Mouse (Mus musculus) left cerebral cortex, postnatal 14 days (tissue): ENCODE measurements at regions not wholly inside any gene's neighbourhood (a gene's known extent, or its start where the extent isn't known, plus 50 kb on each side); places are given as distances from the start of the nearest gene placed in this dataset.

Source experiments
- DNase-seq, 2 experiments: peaks; one replicate each; pipeline ENCODE4 v3.0.0; 2021 to 2022; ENCODE audit warnings: low spot score in 2 of 2, mixed read lengths in 1 of 2
- intact Hi-C: fragments of 180-260 bp; cut with DNase I; formaldehyde crosslinking; loops from one replicate; pipeline ENCODE4 v1.15.1; 2025

DNA sequence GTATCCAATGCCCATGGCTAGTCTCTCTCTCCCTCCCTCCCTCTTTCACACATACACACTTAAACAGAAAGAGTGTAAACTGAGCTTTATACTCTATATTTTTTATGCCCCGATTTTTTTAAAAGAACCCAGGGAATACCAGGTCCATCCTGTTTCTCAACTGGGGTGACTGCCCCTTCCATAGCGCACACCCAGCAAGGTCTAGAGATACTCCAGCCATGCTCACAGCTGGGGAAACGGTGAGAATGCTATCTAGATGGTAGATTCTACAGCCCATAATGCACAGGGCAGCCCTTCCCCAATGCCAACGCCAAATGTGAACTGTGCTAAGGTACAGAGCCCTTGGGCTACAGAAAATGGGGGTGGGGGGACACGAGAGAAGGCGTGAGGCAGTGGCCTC is 51.2 kb upstream of the Tln2 start:
- intact Hi-C loops = no loop called here
- DNase-seq = no peak

- no peak for DNase-seq
Observed at GRCm38 (mm10) chr9:67611676-67612075, 52.2 kb upstream of the Tln2 start.

DNA sequence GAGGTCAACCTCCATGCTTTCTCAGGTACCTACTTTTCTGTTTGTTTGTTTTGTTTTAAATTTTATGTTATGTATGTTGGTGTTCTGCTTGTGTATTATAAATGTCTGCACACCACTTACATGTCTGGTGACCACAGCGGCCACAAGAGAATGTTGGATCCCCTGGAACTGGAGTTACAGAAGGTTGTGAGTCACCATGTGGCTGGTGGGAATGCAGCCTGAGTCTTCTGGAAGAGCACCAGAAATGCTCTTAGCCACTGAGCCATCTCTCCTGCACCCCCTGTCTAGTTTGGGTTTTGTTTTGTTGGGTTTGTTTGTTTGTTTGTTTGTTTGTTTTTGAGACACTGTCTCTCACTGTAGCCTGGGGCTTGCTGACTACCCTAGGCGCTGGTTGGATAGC is 52.6 kb upstream of the Tln2 start:
- intact Hi-C loops = no loop called here

More at GRCm38 (mm10) chr9:67611676-67612075, 52.2 kb upstream of the Tln2 start:
- intact Hi-C loops = no loop called here

GRCm38 (mm10) chr9:67614068-67614727 is 54.7 kb upstream of the Tln2 start:
- intact Hi-C loops = no loop called here
- DNase-seq = no peak

More for the DNA sequence above, 52.6 kb upstream of the Tln2 start:
- no peak for DNase-seq

GRCm38 (mm10) chr9:67616207-67616606 is 56.7 kb upstream of the Tln2 start:
- intact Hi-C loops = no loop called here
- DNase-seq = no peak

- no peak for DNase-seq
Observed at GRCm38 (mm10) chr9:67617341-67618217, 58.1 kb upstream of the Tln2 start.

GRCm38 (mm10) chr9:67620945-67621344 is 61.4 kb upstream of the Tln2 start:
- DNase-seq = no peak
- intact Hi-C loops = no loop called here

More at GRCm38 (mm10) chr9:67617341-67618217, 58.1 kb upstream of the Tln2 start:
- intact Hi-C loops = no loop called here

DNA sequence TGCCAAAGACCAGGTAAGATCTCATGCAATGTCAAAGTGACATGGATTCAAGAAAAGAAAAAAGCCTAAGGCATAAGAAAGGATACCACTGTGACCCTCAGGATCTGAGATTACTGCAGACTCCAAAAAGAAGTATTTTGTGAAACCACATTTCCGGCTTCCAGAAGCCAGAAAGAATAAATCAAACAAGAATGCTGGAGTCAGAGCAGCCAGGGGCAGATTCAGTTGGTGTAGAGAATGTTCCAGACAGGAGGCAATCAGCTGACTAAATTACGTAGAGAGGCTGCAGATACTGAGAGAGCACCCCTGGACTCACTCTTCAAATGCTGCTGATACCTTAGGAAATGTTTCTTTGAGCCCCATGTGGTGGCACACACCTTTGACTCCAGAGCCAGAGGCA is 67.7 kb upstream of the Tln2 start:
- intact Hi-C loops = no loop called here
- no peak for DNase-seq

DNA sequence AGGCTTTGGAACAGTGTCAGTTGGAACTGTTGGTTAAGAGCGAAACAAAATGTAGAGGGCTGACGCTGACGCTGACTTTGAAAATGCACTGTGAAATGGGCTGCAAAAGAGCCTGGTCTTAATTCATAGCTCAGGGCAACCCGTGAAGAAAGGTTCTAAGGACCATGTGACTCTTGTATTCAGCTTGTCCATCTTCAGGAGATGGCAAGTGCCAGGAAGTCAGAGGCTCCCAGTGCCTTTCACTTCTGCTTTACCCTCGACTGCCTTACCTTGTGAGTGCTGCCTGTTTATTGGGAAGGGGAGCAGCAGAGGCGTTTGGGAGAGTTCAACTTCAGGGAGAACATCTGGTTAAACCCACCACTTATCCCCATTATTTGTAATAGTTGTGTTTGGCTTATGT is 70.1 kb upstream of the Tln2 start:
- DNase-seq = no peak
- intact Hi-C loops = loop anchor here (5.0 kb wide), 1 partner anchor 312 kb away; no protein-coding TSS in a partner anchor

GRCm38 (mm10) chr9:67630173-67630572 is 70.7 kb upstream of the Tln2 start:
- intact Hi-C loops = loop anchor here (5.0 kb wide), 1 partner anchor 313 kb away; no protein-coding TSS in a partner anchor
- no peak for DNase-seq

- intact Hi-C loops = loop anchor here (5.0 kb wide), 1 partner anchor 314 kb away; no protein-coding TSS in a partner anchor
Observed at GRCm38 (mm10) chr9:67631741-67632243, 72.3 kb upstream of the Tln2 start.

GRCm38 (mm10) chr9:67632521-67633025 is 73.1 kb upstream of the Tln2 start:
- intact Hi-C loops = loop anchor here (5.0 kb wide), 1 partner anchor 315 kb away; no protein-coding TSS in a partner anchor
- DNase-seq = peak in 1 of 2 experiments; percentile 18

More at GRCm38 (mm10) chr9:67631741-67632243, 72.3 kb upstream of the Tln2 start:
- no peak for DNase-seq

DNA sequence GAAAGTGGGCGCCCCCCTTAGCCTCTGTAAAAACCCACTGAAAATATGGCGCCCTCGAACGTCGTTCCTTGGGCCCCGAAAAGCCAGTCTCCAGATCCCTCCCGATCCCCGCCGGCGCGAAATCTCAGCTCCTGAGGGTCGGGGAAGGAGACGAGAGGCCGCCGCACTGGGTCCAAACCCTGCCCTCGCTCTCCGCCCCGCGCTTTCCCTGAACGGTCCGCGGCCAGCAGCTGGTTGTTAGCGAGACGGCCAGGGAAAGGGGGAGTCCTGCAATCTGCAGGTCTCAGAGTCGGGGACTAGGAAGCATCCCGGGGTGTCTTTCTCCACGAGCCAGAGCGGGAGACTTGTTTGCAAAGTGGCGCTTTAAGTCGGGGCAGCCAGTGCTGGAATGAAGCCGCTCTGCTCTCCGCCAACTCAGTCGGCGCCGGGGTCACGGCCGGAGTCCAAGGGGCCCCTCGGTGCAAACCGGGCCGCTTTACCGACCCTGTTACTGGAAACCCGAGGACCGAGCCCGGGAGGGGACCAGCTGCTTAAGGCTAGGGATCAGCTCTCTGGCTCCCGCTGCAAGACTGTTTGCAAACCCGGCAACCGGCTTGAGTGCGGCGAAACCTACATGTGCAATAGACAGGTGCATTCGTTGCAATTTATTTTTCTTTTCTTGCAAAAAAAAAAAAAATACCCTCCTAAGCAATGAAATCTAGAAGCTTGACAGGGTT is 73.7 kb upstream of the Tln2 start:
- intact Hi-C loops = loop anchor here (5.0 kb wide), 1 partner anchor 316 kb away; no protein-coding TSS in a partner anchor
- peak in 1 of 2 experiments; percentile 31 for DNase-seq

- DNase-seq = peak; percentile 70 to 77
- intact Hi-C loops = loop anchor here (5.0 kb wide), 1 partner anchor 317 kb away; no protein-coding TSS in a partner anchor
Observed at GRCm38 (mm10) chr9:67633761-67634441, 74.4 kb upstream of the Tln2 start.

DNA sequence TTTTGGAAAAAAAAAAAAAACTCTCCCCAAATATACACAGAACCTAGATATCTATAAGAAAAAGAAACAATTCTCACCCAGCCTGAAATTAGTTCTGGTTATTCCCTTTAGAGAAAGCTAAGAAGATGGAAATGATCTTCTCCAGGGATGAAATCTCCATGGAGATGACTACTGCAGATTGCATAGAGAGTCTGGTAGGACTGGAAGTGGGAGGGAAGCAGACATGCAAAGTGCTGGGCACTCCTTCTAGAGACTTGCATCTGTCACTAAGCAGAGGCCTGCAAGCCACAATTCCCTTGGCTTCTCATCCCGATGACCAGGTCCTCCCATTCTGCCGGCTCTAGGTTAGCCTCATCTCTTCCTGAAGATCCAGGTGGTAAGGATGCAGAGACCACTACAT is 87.3 kb upstream of the Tln2 start:
- intact Hi-C loops = no loop called here

GRCm38 (mm10) chr9:67664773-67665172 is 94.5 kb upstream of the C2cd4b start:
- intact Hi-C loops = no loop called here
- no peak for DNase-seq

More for the DNA sequence above, 87.3 kb upstream of the Tln2 start:
- DNase-seq = peak in 1 of 2 experiments; percentile 12

DNA sequence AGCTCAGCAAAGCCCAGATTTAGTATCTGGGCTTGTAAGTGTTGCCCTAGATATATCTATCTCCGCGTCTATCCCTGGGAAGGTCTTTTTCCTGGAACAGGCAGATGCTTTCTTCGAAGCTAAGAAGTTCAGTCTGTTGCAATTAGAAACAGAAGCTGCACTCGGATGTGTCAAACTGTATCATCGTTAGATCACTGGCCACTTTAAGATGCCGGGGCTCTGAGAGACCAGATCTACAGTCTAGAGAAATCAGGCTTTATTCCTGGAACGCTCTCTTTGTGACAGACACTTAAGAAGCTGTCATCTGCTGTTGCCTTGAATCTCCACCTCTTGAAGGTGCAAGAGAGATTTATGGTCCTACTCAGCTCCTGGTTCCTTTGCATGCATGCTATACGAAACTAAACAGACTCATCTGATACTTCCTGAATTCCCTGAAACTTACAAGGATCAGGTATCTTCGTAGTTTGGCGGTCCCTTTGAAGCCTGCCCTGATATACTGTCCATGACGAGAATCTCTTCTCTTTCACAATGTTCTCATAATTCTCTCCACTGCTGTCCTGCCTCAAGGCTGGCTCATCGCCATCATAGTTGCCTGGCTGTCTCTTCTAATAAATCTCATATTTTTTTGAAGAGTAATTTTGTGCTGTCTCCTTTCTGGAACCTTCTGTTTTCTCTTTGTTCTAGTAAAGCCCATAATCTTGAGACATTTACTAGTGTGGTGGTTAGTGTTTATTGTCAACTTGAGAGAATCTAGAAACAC is 88.8 kb upstream of the C2cd4b start:
- peak in 1 of 2 experiments; percentile 9 for DNase-seq
- intact Hi-C loops = no loop called here

DNA sequence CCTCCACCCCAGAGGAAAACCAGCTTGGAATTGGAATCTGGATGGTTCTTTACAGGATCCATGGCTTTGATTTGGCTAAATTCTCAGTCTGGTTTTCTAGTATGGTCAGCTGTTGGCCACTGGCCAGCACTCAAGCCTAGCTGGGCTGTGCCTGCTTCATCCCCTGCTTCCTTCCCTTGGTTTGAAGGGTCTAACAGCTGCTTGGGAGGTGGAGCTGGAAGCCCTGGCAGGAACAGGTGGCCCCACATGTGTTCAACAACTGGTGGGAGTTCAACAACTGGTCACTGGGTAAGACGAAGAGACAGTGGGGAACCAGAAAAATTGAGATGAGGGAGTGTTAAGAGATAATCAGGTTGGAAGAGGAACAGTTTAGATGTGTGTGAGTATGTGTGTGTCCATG is 82.3 kb upstream of the C2cd4b start:
- intact Hi-C loops = no loop called here
- no peak for DNase-seq
